22 mouse cellular contexts compared by ENCODE assay signal in genomic region chr2:103601126-103601525, GRCm38 (mm10). TPM values are rescaled to one million over a fixed set of nuclear protein-coding genes. Genes with fewer than 3 reads are reported as not detected.
A peak's percentile ranks its signal among the peaks of the same experiment; 100 is the strongest.
DNase-seq lines count a peak whose midpoint lies in the region; ATAC-seq lines count a peak whose summit lies in the region.
"Had no signal": no experiment of that assay in that cellular context is flagged by ENCODE, and none has a peak within 500 bp of the region (broad histone marks: within the 10 kb centered on the region; RNA-seq: fewer than 3 reads in every experiment).

No protein-coding gene starts in this region.

- WGBS in heart, embryonic 13.5 days = 38% methylated on average over 1 of the region's 1 CpGs
- WGBS in kidney, embryonic 15.5 days = 33% methylated on average over 1 of the region's 1 CpGs
- 21% methylated on average over 1 of the region's 1 CpGs for WGBS in embryonic facial prominence, embryonic 12.5 days
- 43% methylated on average over 1 of the region's 1 CpGs for WGBS in limb, embryonic 12.5 days

- peak overlapping the region; percentile 87 for H3K27ac ChIP-seq in heart, embryonic 13.5 days (replicated peaks)
- H3K27ac ChIP-seq in kidney, embryonic 15.5 days = no peak overlapping the region
- peak overlapping the region; percentile 83; the same call in 1 of the 2 replicates for H3K27ac ChIP-seq in embryonic facial prominence, embryonic 12.5 days
- H3K27ac ChIP-seq in limb, embryonic 12.5 days = peak overlapping the region; percentile 42; the same call in 1 of the 2 replicates
- H3K27ac ChIP-seq: intestine, embryonic 15.5 days; liver, embryonic 15.5 days; stomach, embryonic 15.5 days had no signal

- H3K9ac ChIP-seq in heart, embryonic 13.5 days = peak overlapping the region; percentile 11; the same call in 1 of the 2 replicates
- no peak overlapping the region for H3K9ac ChIP-seq in kidney, embryonic 15.5 days
- H3K9ac ChIP-seq in embryonic facial prominence, embryonic 12.5 days = no peak overlapping the region
- H3K9ac ChIP-seq in limb, embryonic 12.5 days (replicated peaks) = no peak overlapping the region
- H3K9ac ChIP-seq: forebrain, embryonic 12.5 days; hindbrain, embryonic 13.5 days; intestine, embryonic 15.5 days; liver, embryonic 15.5 days; neural tube, embryonic 13.5 days; stomach, embryonic 15.5 days had no signal

- intact Hi-C loops in heart, postnatal 10 days (cut with DNase I) = loop anchor here (5.0 kb wide), 1 partner anchor 34 kb away; the partner anchor contains the start of gene Abtb2

- H3K4me1 ChIP-seq in heart, embryonic 13.5 days = peaks cover 100% of the 10 kb centered on the region
- H3K4me1 ChIP-seq in kidney, embryonic 15.5 days = peaks cover 24% of the 10 kb centered on the region
- H3K4me1 ChIP-seq in embryonic facial prominence, embryonic 12.5 days = peaks cover 53% of the 10 kb centered on the region
- H3K4me1 ChIP-seq in limb, embryonic 12.5 days (replicated peaks) = peaks cover 63% of the 10 kb centered on the region

- 0 out of 2 replicates have a peak, but pooled peaks cover 5% of the 10 kb centered on the region for H3K27me3 ChIP-seq in heart, embryonic 13.5 days (replicated peaks)
- H3K27me3 ChIP-seq in kidney, embryonic 15.5 days = no peaks in the 10 kb centered on the region
- H3K27me3 ChIP-seq in embryonic facial prominence, embryonic 12.5 days = no peaks in the 10 kb centered on the region
- no peaks in the 10 kb centered on the region for H3K27me3 ChIP-seq in limb, embryonic 12.5 days
- H3K27me3 ChIP-seq: forebrain, embryonic 12.5 days; hindbrain, embryonic 13.5 days; intestine, embryonic 15.5 days; liver, embryonic 15.5 days; neural tube, embryonic 13.5 days; stomach, embryonic 15.5 days had no signal

- H3K4me3 ChIP-seq in heart, embryonic 13.5 days = no peak overlapping the region
- no peak overlapping the region for H3K4me3 ChIP-seq in kidney, embryonic 15.5 days (replicated peaks)
- H3K4me3 ChIP-seq in embryonic facial prominence, embryonic 12.5 days = no peak overlapping the region
- no peak overlapping the region for H3K4me3 ChIP-seq in limb, embryonic 12.5 days (replicated peaks)
- H3K4me3 ChIP-seq: forebrain, embryonic 12.5 days; hindbrain, embryonic 13.5 days; intestine, embryonic 15.5 days; liver, embryonic 15.5 days; neural tube, embryonic 13.5 days; stomach, embryonic 15.5 days had no signal

- no peaks in the 10 kb centered on the region for H3K9me3 ChIP-seq in heart, embryonic 13.5 days
- no peaks in the 10 kb centered on the region for H3K9me3 ChIP-seq in kidney, embryonic 15.5 days (replicated peaks)
- no peaks in the 10 kb centered on the region for H3K9me3 ChIP-seq in embryonic facial prominence, embryonic 12.5 days
- H3K9me3 ChIP-seq in limb, embryonic 12.5 days = no peaks in the 10 kb centered on the region
- H3K9me3 ChIP-seq: forebrain, embryonic 12.5 days; hindbrain, embryonic 13.5 days; intestine, embryonic 15.5 days; liver, embryonic 15.5 days; neural tube, embryonic 13.5 days; stomach, embryonic 15.5 days had no signal

- H3K36me3 ChIP-seq in heart, embryonic 13.5 days = no peaks in the 10 kb centered on the region
- no peaks in the 10 kb centered on the region for H3K36me3 ChIP-seq in kidney, embryonic 15.5 days
- no peaks in the 10 kb centered on the region for H3K36me3 ChIP-seq in embryonic facial prominence, embryonic 12.5 days
- H3K36me3 ChIP-seq in limb, embryonic 12.5 days = no peaks in the 10 kb centered on the region
- H3K36me3 ChIP-seq: forebrain, embryonic 12.5 days; hindbrain, embryonic 13.5 days; intestine, embryonic 15.5 days; liver, embryonic 15.5 days; neural tube, embryonic 13.5 days; stomach, embryonic 15.5 days had no signal

- H3K4me2 ChIP-seq in heart, embryonic 13.5 days = peak overlapping the region; percentile 50
- H3K4me2 ChIP-seq in kidney, embryonic 15.5 days = no peak overlapping the region
- H3K4me2 ChIP-seq in embryonic facial prominence, embryonic 12.5 days (replicated peaks) = no peak overlapping the region
- H3K4me2 ChIP-seq in limb, embryonic 12.5 days = no peak overlapping the region
- H3K4me2 ChIP-seq: forebrain, embryonic 12.5 days; intestine, embryonic 15.5 days; liver, embryonic 15.5 days; neural tube, embryonic 13.5 days; stomach, embryonic 15.5 days had no signal

- DNase-seq in heart, postnatal 10 days = no peak
- peak; percentile 28 to 44 for DNase-seq in kidney, postnatal 36 days
- DNase-seq in thymus, postnatal 4 days = no peak
- DNase-seq: adrenal gland, postnatal 10 days; B cell, adult 2 months; cerebellum, adult 11 months; cerebellum, postnatal 25 days; gastrocnemius, postnatal 36 days; kidney, postnatal 4 days; lung, postnatal 36 days; right cerebral cortex, postnatal 14 days; thymus, adult 2 months had no signal

- no peak for ATAC-seq in heart, embryonic 13.5 days (ENCODE audit: extremely low read depth, insufficient number of reproducible peaks, low FRiP score, low TSS enrichment)
- ATAC-seq in kidney, embryonic 15.5 days (replicated peaks; ENCODE audit: low FRiP score) = no peak
- ATAC-seq in embryonic facial prominence, embryonic 12.5 days (ENCODE audit: insufficient number of reproducible peaks, insufficient read depth, low FRiP score, low TSS enrichment) = no peak
- ATAC-seq in limb, embryonic 12.5 days (ENCODE audit: insufficient number of reproducible peaks, insufficient read depth, low FRiP score, low TSS enrichment, low read depth) = no peak

RNA-seq across cellular contexts. Expression of gene Abtb2, which starts 35.0 kb away (rescaled TPM):
- polyA plus RNA-seq in heart, embryonic 13.5 days (2015; fragmentation: Nextera tagmentation; extraction: Ambion mirVana) = 17.4 and 18.4 TPM in 2 replicates
- total RNA-seq in heart, postnatal 10 days (2021) = 10 to 100 TPM; 21.1 to 27.6 TPM
- polyA plus RNA-seq in kidney, embryonic 15.5 days (2015; fragmentation: Nextera tagmentation; extraction: Ambion mirVana) = 7.7 and 8.4 TPM in 2 replicates
- polyA plus RNA-seq in embryonic facial prominence, embryonic 12.5 days (2016; fragmentation: Nextera tagmentation; extraction: Ambion mirVana) = 21.2 and 22.7 TPM in 2 replicates
- polyA plus RNA-seq in limb, embryonic 12.5 days (2016; fragmentation: Nextera tagmentation; extraction: Ambion mirVana) = 19.6 and 21.5 TPM in 2 replicates

Comparison
In these comparisons a context has a peak if more than half of its experiments do, and no peak if none do; other contexts are left out.
1. DNase-seq: peak in kidney, postnatal 36 days (2 of 2); none in heart, postnatal 10 days (0 of 2) and thymus, postnatal 4 days (single experiment).